Mouse (Mus musculus) erythroblast, adult 5-6 weeks (primary cell): Measurements from ENCODE around the gene Myadm. TPM values are rescaled to one million over a fixed set of nuclear protein-coding genes. Genes with fewer than 3 reads are reported as not detected.

ENCODE experiments used
- ATAC-seq: replicated peaks from 2 replicates; pipeline ENCODE4 v1.8.0; 2016; ENCODE audit warnings: moderate number of reproducible peaks, mild to moderate bottlenecking, moderate TSS enrichment, inconsistent platforms; ENCODE audit not compliant: poor library complexity, low FRiP score, severe bottlenecking
- total RNA-seq, 2 experiments: library from RNA; stranded (forward) in 1 of 2; stranded (reverse) in 1 of 2; fragments of 150-400 nt in 1 of 2; fragments of 200-764, 138-1000 nt in 1 of 2; gene quantifications; 2 replicates each; pipeline versions ENCODE4 v1.2.3 to v1.2.4; 2015 to 2017; ENCODE audit warnings: low replicate concordance in 2 of 2

Myadm gene
- total RNA-seq, 2 experiments from 2014 or later, result 7.3 to 18.4 TPM

DNA sequence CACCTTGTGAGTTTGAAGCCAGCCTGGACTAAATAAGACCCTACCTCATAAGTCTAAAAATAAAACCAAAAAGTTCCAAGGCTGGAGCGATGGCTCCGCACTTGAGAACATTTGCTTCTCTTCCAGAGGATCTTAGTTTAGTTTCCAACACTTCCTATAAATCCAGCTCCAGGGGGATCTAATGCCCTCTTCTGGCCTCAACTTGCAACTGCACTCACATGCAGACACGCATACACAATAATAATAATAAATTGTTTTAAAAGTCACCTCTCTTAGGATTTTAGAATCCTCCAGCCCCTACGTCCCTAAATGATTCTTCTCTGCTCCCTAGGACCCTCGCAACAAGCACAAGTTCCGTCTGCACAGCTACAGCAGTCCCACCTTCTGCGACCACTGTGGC, 21.4 kb downstream of the Myadm start:
- ATAC-seq, result no peak

DNA sequence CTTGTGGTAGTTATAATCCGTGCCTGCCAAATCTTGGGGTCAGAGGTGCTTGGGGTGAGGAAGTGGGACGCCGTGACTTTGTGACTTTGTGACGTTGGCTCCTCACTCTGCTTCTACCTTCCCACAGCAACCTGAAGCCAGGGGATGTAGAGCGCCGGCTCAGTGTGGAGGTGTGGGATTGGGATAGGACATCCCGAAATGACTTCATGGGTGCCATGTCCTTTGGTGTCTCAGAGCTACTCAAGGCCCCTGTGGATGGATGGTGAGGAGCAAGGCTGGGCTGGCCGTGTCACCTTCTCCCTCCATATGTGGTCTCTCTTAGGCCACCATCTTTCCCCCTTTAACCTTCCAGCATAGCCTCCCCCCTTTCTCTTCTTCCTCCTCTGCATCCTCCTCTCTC, 24.7 kb downstream of the Myadm start:
- no peak for ATAC-seq

- ATAC-seq, result no peak
Observed at GRCm38 (mm10) chr7:3314121-3314520, 25.2 kb downstream of the Myadm start.

DNA sequence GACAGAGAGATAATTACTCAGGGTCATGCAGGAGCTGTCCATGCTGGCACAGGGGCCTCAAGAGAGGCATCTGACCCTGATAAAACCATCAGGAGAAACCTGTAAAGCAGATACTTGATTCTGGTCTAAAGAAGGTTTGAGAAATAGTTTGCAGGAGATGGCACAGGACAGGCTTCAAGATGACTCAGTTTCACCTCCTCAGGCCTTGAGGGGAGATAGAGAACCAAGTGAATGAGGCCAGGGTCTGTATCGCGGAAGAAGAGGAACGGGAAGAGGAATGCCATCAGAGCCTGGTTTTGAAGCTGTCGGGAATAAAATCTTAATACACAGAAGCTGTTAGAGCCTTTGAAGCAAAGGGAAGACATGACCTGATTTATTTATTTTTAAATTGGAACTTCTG, 28.8 kb downstream of the Myadm start:
- ATAC-seq, result no peak

DNA sequence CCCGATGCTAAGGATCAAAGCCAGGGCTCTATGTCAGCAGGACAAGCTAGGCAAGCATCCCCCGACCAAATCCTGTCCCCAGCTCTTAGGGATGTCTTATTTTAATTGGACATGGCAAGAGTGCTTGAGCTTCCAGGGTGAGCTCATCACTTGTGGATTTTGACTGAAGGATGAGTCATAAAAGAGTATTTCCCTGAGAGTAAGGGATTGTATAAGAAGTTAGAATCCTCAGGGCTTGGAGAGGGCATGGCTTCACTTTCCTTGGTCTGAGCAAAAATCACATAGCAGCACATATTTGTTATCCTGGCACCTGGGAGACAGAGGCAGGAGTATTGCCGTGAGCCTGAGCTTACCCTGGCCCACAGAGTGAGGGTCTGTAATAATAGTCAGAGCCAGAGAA, 32.0 kb downstream of the Myadm start:
- no peak for ATAC-seq

DNA sequence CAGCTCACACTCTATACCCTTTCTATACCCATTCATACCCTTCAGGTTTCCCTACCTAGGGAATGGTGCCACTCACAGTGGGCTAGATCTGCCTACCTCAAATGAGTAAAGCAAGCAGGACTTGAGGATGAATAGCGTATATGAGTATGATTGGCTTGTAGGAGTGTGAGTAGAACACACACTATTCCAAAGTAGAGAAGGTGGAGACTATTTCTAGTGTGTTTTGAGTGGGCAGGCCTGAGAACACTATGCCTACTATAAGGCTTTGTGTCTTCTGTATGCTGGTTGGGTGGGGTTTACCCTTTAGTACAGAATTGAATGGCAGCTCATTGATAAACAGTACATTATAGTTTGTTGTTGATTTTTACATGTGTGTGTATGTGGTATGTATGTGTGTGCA, 34.9 kb downstream of the Myadm start:
- ATAC-seq, result no peak

- no peak for ATAC-seq
Observed at GRCm38 (mm10) chr7:3327961-3328360, 39.1 kb downstream of the Myadm start.

GRCm38 (mm10) chr7:3329776-3330546, 41.1 kb downstream of the Myadm start:
- no peak for ATAC-seq

DNA sequence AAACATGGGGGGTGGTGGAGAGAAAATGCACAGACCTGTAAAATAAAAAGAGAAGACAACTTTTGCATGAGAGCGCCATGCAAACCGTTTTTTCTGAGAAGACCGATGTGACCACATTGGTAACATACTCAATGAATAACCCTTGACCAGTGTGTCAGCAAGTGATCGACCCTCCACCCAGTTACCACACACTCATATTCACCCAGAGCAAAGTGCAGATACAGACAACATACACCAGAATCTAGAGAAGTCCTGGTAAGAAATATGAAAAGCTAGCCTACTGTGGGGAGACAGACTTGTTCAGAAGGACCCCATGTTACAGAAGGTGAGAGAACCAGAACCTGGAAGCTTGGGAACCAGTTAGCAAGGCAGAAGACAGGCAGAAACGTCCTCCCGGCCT, 42.3 kb downstream of the Myadm start:
- no peak for ATAC-seq

DNA sequence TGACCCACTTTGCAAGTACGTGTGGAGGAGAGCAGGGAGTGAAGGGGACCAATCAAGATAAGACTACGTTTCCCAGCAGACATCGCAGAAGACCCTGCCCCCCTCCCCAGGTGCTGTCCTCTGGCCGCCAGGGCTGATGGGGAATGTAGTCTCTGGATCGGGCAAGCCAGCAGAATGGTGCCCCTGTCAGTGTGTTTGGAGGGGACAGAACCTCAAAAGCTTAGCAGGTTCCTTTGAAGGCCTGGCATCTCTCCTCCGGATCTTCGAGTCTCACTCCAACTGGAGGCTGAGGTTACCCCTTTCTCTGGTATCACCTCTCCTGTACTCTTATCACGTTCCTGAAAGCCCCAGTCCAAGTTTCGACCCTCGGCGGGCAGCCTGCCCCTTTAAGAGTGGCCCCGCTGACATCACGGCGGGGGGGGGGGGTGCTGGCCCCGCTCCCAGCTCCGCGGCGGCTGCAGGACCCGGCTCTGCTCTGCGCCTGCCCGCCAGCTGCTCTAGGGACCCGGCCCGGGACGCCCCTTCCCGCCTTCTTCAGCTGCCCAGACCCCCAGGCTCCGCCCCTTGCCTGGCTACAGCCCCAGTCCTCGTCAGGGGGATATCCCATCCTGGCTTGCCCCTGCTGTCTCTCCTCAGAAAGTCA, 42.8 kb downstream of the Myadm start:
- ATAC-seq, result no peak

DNA sequence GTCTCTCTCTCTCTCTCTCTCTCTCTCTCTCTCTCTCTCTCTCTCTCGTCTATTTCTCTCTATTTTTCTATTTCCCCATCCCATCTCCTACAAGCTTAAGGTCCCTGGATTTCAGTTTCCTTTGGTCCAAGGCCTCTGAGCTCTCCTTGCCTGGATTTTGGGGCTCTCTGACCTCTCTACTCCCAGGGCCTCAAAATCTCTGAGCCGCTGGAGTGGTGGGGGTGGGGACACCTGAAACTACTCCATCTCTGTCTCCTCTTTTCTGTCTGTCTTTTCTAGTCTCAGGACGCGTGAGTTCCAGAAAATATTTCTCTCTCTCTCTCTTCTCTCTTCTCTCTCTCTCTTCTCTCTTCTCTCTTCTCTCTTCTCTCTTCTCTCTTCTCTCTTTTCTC, 43.3 kb downstream of the Myadm start:
- ATAC-seq, result no peak

DNA sequence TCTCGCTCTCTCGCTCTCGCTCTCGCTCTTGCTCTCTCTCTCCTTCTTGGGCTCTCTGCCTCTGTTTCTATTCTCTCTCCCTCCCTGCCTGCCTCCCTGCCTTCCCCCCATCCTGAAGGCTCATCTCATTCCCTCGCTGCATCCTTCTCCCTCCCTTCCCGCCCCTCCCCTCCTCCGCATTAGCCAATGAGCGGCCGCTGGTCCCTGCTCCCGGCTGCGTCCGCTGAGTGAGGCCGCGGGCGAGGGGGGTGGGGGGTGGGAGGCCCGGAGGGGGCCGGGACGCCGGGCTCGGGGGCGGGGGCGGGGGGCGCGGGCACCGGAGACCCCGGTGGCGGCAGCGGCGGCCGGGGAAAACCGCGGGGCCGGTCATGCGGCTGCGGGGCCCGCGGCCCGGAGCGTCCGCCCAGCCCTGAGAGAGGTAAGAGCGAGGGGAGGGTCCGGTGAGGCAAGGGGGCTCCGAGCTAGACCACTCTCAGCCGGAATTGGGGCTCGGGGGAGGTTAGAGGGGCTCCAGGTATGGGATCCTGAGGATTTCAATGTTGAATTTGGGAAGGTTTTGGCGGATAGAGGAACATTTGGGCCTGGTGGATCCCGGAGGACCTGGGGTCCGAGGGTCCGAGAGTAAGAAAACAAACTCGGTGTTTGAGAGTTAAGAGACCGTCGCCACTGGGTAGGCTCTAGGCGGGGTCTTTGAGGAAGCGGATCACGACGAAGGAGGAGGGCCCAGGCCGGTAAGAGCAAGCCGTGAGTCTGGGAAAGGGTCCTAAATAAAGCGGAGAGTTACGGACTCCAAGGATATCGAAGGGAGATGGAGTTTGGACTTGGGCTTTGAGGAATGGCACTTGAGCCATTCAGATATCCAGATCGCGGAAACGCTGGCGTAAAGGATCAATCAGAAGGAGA, 44.0 kb downstream of the Myadm start, which contains the start of gene Cacng7:
TSS of gene Cacng7 (plus strand) at position 337 of the 903 bp plus-strand sequence.
- ATAC-seq, result no peak

- ATAC-seq, result no peak
Observed at GRCm38 (mm10) chr7:3333542-3333941, 44.7 kb downstream of the Myadm start.

GRCm38 (mm10) chr7:3336412-3336811, 47.5 kb downstream of the Myadm start:
- ATAC-seq, result no peak

DNA sequence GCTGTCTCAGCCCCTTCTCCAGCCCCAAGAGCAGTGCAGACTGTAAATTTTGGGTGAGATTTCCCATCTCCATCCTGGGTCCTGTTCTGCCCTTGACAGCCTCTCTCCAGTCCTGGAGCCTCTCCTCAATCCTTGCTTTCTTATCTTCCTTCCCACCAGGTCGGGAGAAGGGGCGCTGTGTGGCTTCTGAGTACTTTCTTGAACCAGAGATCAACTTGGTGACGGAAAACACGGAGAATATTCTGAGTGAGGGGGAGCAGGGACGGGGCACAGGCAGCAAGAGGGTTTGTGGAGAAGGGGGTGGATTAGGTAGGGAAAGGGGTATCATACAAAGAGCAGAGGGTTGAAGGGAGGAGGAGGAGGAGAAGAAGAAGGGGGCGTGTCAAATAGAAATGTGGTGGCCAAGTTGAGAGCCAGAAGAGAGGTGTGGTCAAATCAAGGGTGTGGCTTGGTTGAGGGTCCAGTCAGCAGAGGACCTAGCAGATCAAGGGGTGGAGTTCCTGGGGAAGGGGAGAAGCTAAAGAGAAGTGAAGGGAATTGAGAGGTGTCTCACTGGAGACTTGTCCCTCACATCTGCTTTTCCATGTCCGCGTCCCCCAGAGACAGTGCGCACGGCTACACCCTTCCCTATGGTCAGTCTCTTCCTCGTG, 49.5 kb downstream of the Myadm start:
- ATAC-seq, result no peak

DNA sequence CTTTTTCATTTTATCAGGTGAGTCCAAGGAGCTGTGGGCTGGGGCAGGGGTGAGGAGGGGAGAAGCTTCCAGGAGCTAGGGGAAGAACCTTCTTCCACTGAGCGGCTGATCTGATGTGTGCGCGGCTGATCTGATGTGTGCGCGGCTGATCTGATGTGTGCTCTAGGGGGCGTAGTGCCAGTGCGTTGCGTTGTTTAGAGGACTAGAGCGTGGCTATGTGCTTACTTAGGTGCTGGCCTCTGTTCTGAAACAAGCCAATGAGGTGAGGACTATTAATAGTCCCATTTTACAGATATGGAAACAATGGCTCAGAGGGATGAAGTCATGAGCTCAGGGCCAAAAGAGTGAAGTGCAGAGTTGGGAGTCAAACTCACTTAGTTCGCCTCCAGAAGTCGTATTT, 50.1 kb downstream of the Myadm start:
- no peak for ATAC-seq

- no peak for ATAC-seq
Observed at GRCm38 (mm10) chr7:3343861-3344260, 55.0 kb downstream of the Myadm start.

DNA sequence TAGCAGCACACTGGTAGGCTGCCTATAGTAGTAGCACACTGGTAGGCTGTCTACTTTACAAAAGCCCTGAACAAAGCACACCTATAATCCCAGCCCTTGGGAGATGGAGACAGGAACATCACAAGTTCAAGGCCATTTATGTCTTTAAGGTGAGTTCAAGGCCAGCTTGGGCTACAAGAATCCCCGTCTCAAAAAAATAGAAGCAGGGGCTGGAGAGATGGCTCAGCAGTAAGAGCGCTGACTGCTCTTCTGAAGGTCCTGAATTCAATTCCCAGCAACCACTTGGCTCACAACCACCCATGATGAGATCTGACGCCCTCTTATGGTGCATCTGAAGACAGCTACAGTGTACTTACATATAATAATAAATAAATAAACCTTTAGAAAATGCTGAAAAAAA, 56.4 kb downstream of the Myadm start:
- no peak for ATAC-seq

DNA sequence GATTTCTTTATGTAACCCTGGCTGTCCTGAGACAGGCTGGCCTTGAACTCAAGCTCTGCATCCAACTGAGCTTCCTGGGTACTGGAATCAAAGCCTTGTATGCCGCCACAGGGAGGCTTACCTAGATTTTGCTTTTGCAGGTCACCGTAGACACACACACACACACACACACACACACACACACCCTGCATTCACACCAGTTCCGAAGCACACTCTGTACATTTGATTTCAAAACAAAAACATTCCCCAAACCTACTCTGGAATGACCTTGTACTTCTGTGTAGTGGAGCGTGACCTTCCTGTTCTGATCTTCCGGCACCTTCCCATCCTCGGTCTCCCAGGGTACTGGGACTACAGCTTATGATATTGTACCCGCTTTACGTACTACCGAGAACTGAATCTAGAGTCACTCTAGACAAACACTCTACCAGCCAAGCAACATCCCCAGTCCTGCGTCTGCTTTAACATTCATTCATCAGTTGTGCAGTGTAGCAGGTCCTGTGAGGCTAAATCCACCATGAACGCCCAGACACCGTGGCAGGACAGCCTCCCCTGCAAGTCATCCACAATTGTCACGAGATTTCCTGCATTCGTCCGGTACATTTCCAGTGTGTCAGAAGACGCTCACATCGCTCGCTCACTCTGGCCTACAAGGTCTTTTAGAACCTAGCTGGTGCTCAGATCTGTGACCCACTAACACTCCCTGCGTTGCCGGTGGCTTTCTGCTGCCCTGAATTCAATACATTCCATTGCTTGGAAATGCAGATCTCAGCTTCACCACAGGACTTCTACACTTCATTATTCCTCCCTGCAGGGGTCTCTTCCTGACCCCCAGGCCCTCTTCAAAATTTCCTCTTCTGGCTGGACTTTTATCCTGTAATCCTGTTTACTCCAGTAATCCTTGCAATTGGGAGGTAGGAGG, 58.7 kb downstream of the Myadm start:
- ATAC-seq, result no peak
